Mouse (Mus musculus) mouse trophoblast stem cell (cell line): Measurements from ENCODE around the gene Agbl2.

ENCODE experiments used
- in situ Hi-C, 2 experiments: fragments of 300-500 bp; cut with MseI, MboI; formaldehyde crosslinking; loops; 2 replicates in 1 of 2; 3 replicates in 1 of 2; pipeline ENCODE4 v1.15.1; 2025

The Agbl2 gene

GRCm38 (mm10) chr2:90870136-90870601 is 87.6 kb downstream of the Agbl2 start:
- in situ Hi-C loops, result no loop called here

GRCm38 (mm10) chr2:90871180-90871961 is 88.8 kb downstream of the Agbl2 start:
- in situ Hi-C loops, result no loop called here

GRCm38 (mm10) chr2:90874025-90874424 is 91.5 kb downstream of the Agbl2 start:
- in situ Hi-C loops, result no loop called here

- in situ Hi-C loops, result no loop called here
Measured at GRCm38 (mm10) chr2:90875239-90875638, 92.7 kb downstream of the Agbl2 start.

- in situ Hi-C loops, result no loop called here
Measured at GRCm38 (mm10) chr2:90877584-90878259, 95.2 kb downstream of the Agbl2 start.

- in situ Hi-C loops, result no loop called here
Measured at GRCm38 (mm10) chr2:90879419-90879818, 96.9 kb downstream of the Agbl2 start.

- in situ Hi-C loops, result no loop called here
Measured at GRCm38 (mm10) chr2:90880144-90880785, 97.7 kb downstream of the Agbl2 start.

- in situ Hi-C loops, result no loop called here
Measured at GRCm38 (mm10) chr2:90881824-90882223, 99.3 kb downstream of the Agbl2 start.
